Comparison of ENCODE assay signal across 8 mouse cellular contexts in the genomic region with DNA sequence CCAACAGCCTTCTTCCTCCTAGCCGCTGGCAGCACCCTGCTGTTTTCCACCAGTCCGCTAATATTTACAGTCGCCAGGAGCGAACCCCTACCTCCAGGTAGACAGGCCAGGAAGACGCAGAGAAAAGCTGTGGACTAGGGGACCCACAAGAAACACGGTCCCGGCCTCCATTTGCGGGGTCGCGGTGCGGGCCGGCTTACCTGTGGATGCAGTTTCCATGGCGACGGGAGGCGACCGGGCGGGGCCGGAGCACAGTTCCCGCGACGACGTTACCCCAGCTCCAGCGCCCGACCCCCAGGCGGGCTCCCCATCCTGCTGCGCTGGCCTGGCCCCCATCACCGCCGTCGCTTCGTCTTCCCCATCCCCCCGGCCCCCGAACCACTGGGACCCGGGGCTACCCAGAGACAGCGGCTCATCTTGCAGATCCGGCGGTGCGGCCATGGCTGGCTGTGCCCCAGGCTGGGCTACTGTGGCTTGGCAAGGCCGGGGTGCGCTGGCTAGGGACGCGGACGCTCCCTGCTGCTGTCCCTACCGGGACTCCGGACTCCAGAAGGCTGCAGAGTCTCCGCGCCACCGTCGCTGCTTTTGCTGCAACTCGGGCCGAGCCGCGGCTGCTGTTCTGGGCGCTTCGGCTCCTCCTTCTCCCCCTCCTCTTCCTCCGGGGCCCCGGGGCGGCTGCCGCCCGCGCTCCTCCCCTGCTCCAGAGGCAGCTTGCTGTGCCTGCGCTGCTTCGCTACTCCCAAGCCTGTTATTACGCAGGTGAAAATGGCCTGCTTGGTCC. TPM values are rescaled to one million over a fixed set of nuclear protein-coding genes. Genes with fewer than 3 reads are reported as not detected.
DNase-seq lines count a peak whose midpoint lies in the region; ATAC-seq and TF ChIP-seq lines count a peak whose summit lies in the region.

No protein-coding gene starts in this region.

- peak; percentile 80 for DNase-seq in embryonic facial prominence, embryonic 10.5 days (ENCODE audit: low spot score)
- DNase-seq in heart, adult 11 months, result peak; percentile 96
- peak; percentile 73 for DNase-seq in limb, embryonic 11.5 days (ENCODE audit: low spot score)
- DNase-seq in mesoderm, embryonic 11.5 days (ENCODE audit: low read depth, low spot score), result peak; percentile 58
- peak; percentile 71 for DNase-seq in right cerebral cortex, postnatal 4 days

- ATAC-seq in erythroblast, adult 5-6 weeks (replicated peaks; ENCODE audit: low FRiP score, poor library complexity, severe bottlenecking), result no peak
- 0 out of 2 replicates have a peak, but pooled peaks have one; percentile 31 for ATAC-seq in intestine, postnatal 0 days
- peak; percentile 62 for ATAC-seq in limb, embryonic 11.5 days (ENCODE audit: insufficient number of reproducible peaks, low FRiP score, low TSS enrichment, low read depth)

- peak overlapping the region; percentile 77 for H3K4me2 ChIP-seq in intestine, postnatal 0 days (replicated peaks; ENCODE audit: low read depth)
- peak overlapping the region; percentile 98 for H3K4me2 ChIP-seq in limb, embryonic 11.5 days (ENCODE audit: low read depth, severe bottlenecking)

- H3K9ac ChIP-seq in intestine, postnatal 0 days (ENCODE audit: low read depth, low read length), result no peak overlapping the region
- peak overlapping the region; percentile 49 for H3K9ac ChIP-seq in limb, embryonic 11.5 days (ENCODE audit: low read length)

- no peaks in the 10 kb centered on the region for H3K4me1 ChIP-seq in erythroblast, embryonic 14.5 days (ENCODE audit: control insufficient read depth)
- H3K4me1 ChIP-seq in embryonic facial prominence, embryonic 10.5 days, result peaks cover 25% of the 10 kb centered on the region
- H3K4me1 ChIP-seq in intestine, postnatal 0 days (replicated peaks; ENCODE audit: control insufficient read depth, insufficient read depth, low read length), result no peaks in the 10 kb centered on the region
- 0 out of 2 replicates have a peak, but pooled peaks cover 7% of the 10 kb centered on the region for H3K4me1 ChIP-seq in limb, embryonic 11.5 days (ENCODE audit: control insufficient read depth, insufficient read depth, low read length)

- H3K27ac ChIP-seq in embryonic facial prominence, embryonic 10.5 days (replicated peaks), result peak overlapping the region; percentile 79
- no peak overlapping the region for H3K27ac ChIP-seq in intestine, postnatal 0 days (ENCODE audit: low read depth, low read length)
- no peak overlapping the region for H3K27ac ChIP-seq in limb, embryonic 11.5 days (replicated peaks; ENCODE audit: low read depth, low read length)

- TF ChIP-seq CTCF in intestine, postnatal 0 days (IDR thresholded peaks at IDR 0.05; ENCODE audit: low read depth), result no peak

- no peaks in the 10 kb centered on the region for H3K9me3 ChIP-seq in erythroblast, embryonic 14.5 days (ENCODE audit: control insufficient read depth, low read length)
- no peaks in the 10 kb centered on the region for H3K9me3 ChIP-seq in embryonic facial prominence, embryonic 10.5 days
- H3K9me3 ChIP-seq in intestine, postnatal 0 days (ENCODE audit: control insufficient read depth), result no peaks in the 10 kb centered on the region
- no peaks in the 10 kb centered on the region for H3K9me3 ChIP-seq in limb, embryonic 11.5 days (ENCODE audit: control insufficient read depth, low read length)

- H3K4me3 ChIP-seq in erythroblast, embryonic 14.5 days (replicated peaks), result peak overlapping the region; percentile 18
- H3K4me3 ChIP-seq in embryonic facial prominence, embryonic 10.5 days, result peak overlapping the region; percentile 81
- peak overlapping the region; percentile 53 for H3K4me3 ChIP-seq in intestine, postnatal 0 days (ENCODE audit: low read depth, low read length)
- H3K4me3 ChIP-seq in limb, embryonic 11.5 days (ENCODE audit: low read depth, low read length), result peak overlapping the region; percentile 65

- H3K27me3 ChIP-seq in erythroblast, embryonic 14.5 days (ENCODE audit: control insufficient read depth), result peaks cover 28% of the 10 kb centered on the region
- peaks cover 44% of the 10 kb centered on the region for H3K27me3 ChIP-seq in embryonic facial prominence, embryonic 10.5 days (replicated peaks; ENCODE audit: low read depth, poor library complexity, severe bottlenecking)
- H3K27me3 ChIP-seq in intestine, postnatal 0 days (replicated peaks; ENCODE audit: control insufficient read depth, insufficient read depth, low read length), result peaks cover 26% of the 10 kb centered on the region
- H3K27me3 ChIP-seq in limb, embryonic 11.5 days (ENCODE audit: control insufficient read depth, insufficient read depth, low read length), result peaks cover 26% of the 10 kb centered on the region

- H3K36me3 ChIP-seq in erythroblast, embryonic 14.5 days (ENCODE audit: control insufficient read depth), result no peaks in the 10 kb centered on the region
- no peaks in the 10 kb centered on the region for H3K36me3 ChIP-seq in embryonic facial prominence, embryonic 10.5 days (replicated peaks)
- no peaks in the 10 kb centered on the region for H3K36me3 ChIP-seq in intestine, postnatal 0 days (ENCODE audit: control insufficient read depth, insufficient read depth)
- no peaks in the 10 kb centered on the region for H3K36me3 ChIP-seq in limb, embryonic 11.5 days (ENCODE audit: control insufficient read depth, insufficient read depth, low read length)

- under 1% methylated on average over 63 of the region's 63 CpGs for WGBS in embryonic facial prominence, embryonic 10.5 days
- WGBS in intestine, postnatal 0 days, result under 1% methylated on average over 62 of the region's 63 CpGs
- under 1% methylated on average over 62 of the region's 63 CpGs for WGBS in limb, embryonic 11.5 days

RNA-seq across cellular contexts. Expression of a gene that starts 0.6 kb away (rescaled TPM):
- polyA plus RNA-seq in erythroblast, embryonic 14.5 days (2012), result 0.02 TPM in 1 of 2 replicates, not detected in the other
- total RNA-seq in erythroblast, adult 5-6 weeks (2015; ENCODE audit: low replicate concordance), result 0.63 TPM in 1 of 2 replicates, not detected in the other
- total RNA-seq in erythroblast, adult 5-6 weeks (2017; ENCODE audit: low replicate concordance), result not detected in 2 replicates
- 77.7 and 80.8 TPM in 2 replicates for polyA plus RNA-seq in embryonic facial prominence, embryonic 10.5 days (2016; fragmentation: Nextera tagmentation; extraction: Ambion mirVana)
- 55.0 and 57.3 TPM in 2 replicates for polyA plus RNA-seq in intestine, postnatal 0 days (2015; fragmentation: Nextera tagmentation; extraction: Ambion mirVana)
- 8.4 and 9.3 TPM in 2 replicates for polyA plus RNA-seq in limb, embryonic 11.5 days (2014; fragmentation: Nextera tagmentation; extraction: Ambion mirVana)

RNA-seq across cellular contexts. Expression of a gene that starts 33.4 kb away (rescaled TPM):
- polyA plus RNA-seq in erythroblast, embryonic 14.5 days (2012), result not detected in 2 replicates
- total RNA-seq in erythroblast, adult 5-6 weeks (2015; ENCODE audit: low replicate concordance), result not detected in 2 replicates
- total RNA-seq in erythroblast, adult 5-6 weeks (2017; ENCODE audit: low replicate concordance), result not detected in 2 replicates
- 0.87 and 1.3 TPM in 2 replicates for polyA plus RNA-seq in embryonic facial prominence, embryonic 10.5 days (2016; fragmentation: Nextera tagmentation; extraction: Ambion mirVana)
- polyA plus RNA-seq in intestine, postnatal 0 days (2015; fragmentation: Nextera tagmentation; extraction: Ambion mirVana), result 0.05 and 0.14 TPM in 2 replicates
- 0.85 and 0.87 TPM in 2 replicates for polyA plus RNA-seq in limb, embryonic 11.5 days (2014; fragmentation: Nextera tagmentation; extraction: Ambion mirVana)

Comparison
In these comparisons a context has a peak if more than half of its experiments do, and no peak if none do; other contexts are left out.
1. H3K4me3 ChIP-seq: peak in every context shown above with its lines; median percentile 81 in embryonic facial prominence, embryonic 10.5 days; 65 in limb, embryonic 11.5 days; 53 in intestine, postnatal 0 days; 18 in erythroblast, embryonic 14.5 days.